Mouse (Mus musculus): ENCODE measurements at regions not wholly inside any gene's neighbourhood (a gene's known extent, or its start where the extent isn't known, plus 50 kb on each side); places are given as distances from the start of the nearest gene placed in this dataset.

DNA sequence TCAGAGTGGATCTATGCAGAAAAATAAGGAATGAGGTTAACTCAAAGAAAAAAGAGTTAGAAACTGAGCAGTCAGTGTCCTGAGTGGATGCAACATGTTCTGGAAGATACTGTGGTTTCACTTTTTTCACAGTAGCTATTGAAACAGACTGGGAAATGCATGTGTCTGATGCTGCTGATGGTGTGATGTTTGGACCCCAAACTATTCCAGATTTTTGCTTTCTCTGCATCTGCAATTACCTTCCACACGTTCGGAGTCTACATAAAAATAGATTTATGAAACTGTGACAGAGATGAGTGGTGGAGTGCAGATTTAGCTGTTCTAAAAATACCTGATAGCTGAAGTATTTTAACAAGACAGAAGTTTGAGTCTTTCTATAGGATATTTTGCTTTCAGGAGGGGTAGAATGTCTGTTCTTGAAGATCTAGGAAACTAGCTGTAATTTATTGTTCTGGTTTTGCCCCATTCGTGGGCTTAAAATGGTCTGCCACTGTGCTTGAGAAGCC lies 545.3 kb downstream of the Stim2 start:
- intact Hi-C loops (cut with DNase I), result no loop called here
- DNase-seq, result no peak

DNA sequence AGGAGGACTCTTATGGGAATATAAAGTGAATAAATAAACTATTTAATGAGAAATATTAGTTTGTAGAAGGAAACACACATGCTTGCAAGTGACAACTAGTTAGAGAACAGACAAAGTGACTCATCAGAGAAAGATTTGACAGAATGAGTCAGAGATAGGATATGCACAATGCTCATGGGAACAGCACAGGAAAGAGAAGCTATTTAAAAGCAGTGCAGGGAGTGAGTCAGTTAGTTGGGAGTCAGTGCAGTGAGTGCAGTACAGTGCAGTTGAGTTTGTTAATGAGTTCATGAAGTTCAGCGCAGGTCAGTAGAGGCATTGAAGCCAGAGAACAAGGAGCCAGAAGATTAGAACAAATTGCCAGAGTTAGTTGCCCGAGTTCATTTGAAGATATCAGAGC lies 580.2 kb downstream of the Stim2 start:
- DNase-seq, result no peak

DNA sequence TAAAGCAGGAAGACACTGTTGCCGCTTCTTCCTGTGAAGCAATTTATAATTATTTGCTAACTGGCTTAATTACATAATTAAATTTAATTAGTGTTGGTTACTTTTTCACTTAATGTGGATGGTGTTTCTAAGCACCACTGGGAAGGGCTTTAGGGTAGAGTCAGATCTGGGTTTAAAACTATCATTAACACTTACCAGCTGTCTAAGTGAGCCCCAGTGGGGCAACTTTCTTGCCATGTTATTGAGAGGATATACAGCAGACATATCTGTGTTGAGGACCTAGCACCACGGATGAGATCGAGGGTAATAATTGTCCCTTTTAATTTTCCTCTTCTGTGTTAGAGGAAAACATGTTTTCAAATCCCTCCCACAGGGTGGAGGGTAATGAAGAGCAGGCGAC lies 581.2 kb downstream of the Stim2 start:
- DNase-seq, result no peak
- intact Hi-C loops (cut with DNase I), result no loop called here

More for the DNA sequence above, 580.2 kb downstream of the Stim2 start:
- intact Hi-C loops (cut with DNase I), result no loop called here

DNA sequence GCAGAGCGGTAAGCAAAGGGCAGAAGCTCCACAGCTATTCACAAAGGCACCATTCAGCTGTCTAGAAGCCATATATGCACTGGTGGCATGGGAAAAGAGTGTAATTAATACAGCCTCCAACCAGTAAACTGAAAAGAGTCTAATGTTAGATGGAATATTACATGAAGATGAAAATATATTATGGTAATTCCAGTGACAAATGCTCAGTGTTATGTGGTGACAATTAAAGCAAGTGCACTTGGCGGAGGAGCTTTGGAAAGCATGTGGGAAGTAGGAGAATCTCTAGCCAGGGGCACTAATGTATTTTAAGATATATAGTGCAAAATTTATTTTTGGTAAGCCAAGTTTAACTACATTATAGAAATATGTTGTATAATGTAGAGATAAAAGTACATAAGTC lies 583.9 kb downstream of the Stim2 start:
- intact Hi-C loops (cut with DNase I), result no loop called here
- DNase-seq, result no peak

DNA sequence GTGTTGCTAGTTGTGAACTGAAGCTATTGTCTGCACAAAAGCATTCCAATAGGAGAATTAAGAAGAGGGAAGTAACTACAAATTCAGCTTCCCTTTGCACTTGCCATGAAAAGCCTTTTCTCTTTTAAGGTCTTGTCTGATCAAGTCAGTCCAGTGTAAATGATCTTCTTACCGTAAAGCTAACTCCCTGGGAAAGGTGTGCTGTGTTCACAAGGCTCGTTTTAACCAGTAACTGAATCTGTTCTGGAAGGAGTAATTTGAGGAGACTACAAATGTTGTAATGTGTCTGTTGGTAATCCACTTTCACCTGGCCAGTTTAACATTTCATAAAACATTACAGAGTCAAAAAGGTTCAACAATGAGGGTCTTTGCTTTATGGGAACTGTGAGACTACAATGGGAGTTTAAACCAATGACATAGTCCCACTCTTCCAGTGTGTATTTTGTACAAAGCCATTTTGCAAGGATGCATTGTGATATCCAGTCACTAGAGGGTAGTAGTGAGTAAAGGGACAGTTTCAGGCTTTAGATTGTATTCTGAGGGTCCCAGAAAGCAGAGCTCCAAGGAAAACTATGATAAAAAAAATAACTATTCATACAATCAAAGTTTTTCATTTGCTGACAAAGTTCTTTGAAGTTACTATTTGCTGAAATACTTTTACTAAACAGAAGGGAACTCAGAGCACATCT lies 590.2 kb downstream of the Stim2 start:
- DNase-seq, result no peak
- intact Hi-C loops (cut with DNase I), result no loop called here

DNA sequence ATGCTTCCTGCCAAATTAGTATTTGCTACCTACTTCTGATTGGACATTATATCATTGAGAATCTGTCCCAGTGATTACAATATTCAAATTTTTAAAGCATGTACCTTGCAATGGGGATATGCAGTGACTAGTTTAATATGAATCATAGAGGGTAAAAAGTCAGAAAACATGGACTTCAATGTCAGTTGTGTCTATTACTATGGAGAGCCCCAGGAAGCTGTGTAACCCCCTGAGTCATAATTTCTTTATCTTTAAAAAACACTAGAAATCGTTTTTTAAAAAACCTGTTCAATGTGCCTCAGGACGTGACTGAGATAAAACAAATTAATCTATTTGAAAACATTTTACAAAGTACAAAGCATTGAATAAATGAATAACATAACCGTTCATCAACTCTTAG lies 612.7 kb downstream of the Stim2 start:
- no peak for DNase-seq
- intact Hi-C loops (cut with DNase I), result no loop called here

DNA sequence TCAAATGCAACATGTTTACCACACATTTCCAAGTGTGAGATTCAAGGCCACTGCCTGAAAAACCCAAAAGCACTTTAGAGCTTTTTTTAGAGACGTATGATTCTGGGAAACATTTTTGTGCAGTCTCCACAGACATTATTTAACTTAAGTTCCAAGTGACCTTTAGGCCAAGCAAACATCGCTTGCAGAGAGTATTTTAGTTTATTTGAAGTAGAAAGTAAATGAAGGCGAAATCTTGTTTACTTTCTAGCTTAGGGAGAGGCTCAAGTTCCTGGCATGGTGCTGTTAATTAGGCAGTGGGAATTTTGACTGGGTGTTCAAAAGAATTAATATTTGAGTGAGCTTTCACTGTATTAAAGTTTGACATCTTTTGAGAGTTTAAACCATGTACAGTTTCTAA lies 624.4 kb downstream of the Stim2 start:
- intact Hi-C loops (cut with DNase I), result no loop called here
- no peak for DNase-seq

DNA sequence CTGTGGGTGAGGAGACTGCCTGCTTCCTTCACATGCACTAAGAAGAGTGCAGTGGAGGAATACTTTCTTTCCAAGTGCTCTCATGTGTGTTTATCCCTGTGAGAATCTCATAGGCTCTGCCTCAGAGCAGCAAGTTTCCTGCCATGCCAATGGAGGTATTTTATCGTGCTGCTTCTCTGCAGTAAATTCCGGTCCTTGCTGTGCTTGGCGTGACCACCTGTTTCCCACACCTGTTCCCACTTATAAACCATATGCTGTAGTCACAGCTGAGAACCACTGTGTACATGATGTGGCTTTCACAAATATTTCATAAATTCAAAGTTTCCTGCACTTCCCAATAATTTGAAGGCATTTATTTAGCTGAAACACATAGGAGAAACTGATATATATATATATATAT lies 634.0 kb downstream of the Stim2 start:
- peak; percentile 32 for DNase-seq
- intact Hi-C loops (cut with DNase I), result no loop called here
